Mouse (Mus musculus) mouse trophoblast stem cell (cell line): ENCODE measurements around the gene Gimap7.
"Not testable (repeated sequence)": the region's sequence is repeated elsewhere in the genome, so short reads cannot be mapped to it uniquely, and the experiment has no call there.

Experiments
- in situ Hi-C, 2 experiments: fragments of 300-500 bp; cut with MseI, MboI; formaldehyde crosslinking; loops; 2 replicates in 1 of 2; 3 replicates in 1 of 2; pipeline ENCODE4 v1.15.1; 2025

The Gimap7 gene

DNA sequence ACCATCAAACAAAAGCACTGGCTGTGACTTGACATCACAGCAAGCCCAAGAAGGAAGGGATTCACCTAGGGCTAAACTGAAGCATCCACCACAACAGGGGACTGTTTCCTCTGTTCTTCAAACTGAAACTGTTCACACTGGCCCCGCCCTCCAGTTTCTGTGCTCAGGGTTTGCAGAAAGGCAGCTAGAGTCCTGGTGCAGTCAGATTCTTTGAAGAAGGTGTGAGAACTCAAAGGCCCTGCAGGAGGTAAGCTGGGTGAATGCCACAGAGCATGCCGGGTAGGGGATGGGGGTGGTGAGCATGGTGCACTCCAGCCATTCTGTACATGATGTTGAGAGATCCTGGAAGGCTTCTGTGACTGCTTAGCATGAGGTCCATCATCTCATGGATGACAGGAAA, at the start of gene Gimap7, which contains the start of gene Gm28053:
Gene Gimap7, plus strand, starts transcription at position 167 of the 400 bp plus-strand sequence.
Gene Gm28053, plus strand, starts transcription at position 153 of the 400 bp plus-strand sequence.
- in situ Hi-C loops, result no loop called here

DNA sequence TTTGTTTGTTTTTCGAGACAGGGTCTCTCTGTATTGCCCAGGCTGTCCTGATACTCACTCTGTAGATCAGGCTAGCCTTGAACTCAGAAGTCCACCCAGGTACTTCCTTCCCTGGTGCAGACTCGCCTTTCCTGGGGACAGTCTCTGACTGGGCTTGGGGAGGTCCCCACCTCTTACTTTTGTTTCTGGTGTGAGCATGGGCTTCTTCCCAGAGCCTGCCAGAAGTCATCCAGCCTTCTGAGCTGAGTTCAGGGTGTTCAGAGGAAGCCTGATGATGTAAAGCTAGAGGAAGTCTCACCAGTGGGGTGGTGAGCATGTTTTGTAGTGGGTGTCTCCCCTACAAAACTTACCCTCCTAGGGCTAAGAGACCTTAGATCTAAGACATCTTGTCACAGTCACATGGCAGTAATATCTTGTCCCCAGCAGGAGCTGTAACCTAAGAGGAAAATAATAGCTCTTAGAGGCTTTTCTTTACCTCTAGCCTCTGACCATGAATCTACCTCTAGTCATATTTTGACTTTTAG, 48.9 kb upstream of the Gimap7 start:
- in situ Hi-C loops, result no loop called here

DNA sequence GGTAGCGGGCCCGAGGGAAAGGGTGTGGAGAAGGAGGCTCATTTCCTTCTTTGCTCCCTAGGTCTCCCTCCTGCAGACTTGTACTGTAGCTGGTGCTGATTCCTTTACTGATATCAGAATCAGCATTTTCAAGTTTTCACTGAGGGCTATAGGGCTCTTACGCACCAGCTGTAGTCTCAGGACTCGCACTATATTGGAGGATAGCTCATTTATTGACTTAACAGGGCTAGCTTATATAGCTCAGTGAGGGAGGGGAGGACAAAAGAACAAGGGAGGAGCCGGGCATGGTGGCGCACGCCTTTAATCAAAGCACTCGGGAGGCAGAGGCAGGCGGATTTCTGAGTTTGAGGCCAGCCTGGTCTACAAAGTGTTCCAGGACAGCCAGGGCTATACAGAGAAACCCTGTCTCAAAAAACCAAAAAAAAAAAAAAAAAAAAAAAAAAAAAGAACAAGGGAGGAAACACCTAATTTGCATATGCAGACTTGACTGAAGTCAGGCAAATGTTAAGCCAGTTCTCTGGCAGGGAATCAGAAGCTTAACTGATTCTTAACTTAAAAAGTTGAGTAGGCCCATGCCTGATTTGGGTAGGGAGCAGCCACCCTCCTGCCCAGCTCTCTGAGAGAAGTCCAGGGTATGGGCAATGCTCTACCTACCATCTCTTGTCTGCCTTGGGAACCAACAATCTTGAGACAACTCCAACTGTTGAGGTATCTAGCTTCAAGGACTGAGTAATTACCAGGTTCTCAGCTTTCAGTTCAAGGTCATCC, 43.9 kb upstream of the Gimap7 start:
- in situ Hi-C loops, result no loop called here

DNA sequence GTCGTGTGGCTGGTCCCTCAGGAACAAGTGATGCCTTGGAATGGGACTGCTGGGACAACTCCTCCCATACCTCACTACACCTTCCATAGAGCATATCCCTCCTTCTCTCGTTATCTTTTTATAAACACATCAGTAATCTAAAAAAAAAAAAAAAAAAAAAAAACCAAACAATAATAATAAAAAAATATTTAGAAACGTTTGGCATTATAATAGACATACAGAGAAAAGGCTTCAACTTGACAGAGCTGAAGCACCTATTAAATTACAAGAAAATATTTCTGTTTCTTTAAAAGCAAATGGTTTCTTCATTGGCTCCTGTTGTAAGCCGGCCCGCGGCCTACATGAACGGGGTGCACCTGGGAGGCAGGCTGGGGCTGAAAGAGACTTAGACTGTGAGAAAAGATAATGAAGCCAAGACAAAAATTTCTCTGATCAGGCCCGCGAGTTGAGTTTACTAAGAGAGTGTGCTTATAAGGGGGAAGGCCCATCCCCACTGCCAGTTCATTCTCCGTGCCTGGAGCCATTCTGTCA, 43.0 kb upstream of the Gimap7 start:
- in situ Hi-C loops, result no loop called here

DNA sequence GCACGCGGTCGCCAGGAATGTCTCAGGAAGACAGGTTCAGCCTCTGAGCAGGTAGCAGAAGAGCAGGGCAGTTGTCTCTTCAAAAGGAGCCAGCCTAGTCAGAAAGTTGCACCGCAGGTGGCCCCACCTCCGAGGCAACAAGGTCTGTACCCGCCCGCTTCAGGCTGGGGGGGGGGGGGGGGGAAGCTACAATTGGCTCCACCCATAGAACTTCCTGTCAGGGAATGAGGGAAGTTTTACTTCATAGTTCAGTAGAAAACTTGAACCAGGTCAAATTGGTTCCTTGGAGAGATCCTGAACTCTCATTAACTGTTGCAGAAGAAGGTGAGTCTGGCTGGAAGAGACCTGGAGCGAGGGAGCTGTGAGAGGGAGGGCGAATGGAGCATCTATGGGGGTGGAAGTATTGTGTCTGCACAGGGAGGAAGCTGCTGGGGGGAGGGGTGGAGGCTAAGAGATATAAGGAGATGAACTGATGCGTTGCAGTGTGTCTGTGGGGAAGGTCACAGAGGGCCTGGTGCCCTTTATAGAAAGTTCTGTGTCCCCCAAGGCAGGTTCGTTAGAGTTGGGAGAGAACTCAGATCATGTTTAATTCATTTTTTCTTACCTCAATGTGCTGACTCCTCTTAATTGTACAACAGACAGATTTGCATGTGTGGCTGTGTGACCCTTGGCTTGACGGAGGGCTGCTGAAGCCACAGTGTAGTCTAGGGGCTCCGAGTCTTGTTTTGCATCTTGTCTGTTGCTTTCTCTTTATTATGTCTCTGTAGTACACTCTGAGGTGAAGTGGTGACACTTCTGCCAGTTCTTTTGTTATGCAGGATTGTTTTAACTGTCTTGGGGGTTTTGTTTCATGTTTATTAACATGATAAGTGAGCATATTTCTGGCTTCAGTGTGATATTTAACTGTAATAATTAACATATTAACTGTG, 42.2 kb upstream of the Gimap7 start, which contains the start of gene Gimap9:
Gene Gimap9, plus strand, starts transcription at position 199 of the 929 bp plus-strand sequence.
- in situ Hi-C loops, result no loop called here

DNA sequence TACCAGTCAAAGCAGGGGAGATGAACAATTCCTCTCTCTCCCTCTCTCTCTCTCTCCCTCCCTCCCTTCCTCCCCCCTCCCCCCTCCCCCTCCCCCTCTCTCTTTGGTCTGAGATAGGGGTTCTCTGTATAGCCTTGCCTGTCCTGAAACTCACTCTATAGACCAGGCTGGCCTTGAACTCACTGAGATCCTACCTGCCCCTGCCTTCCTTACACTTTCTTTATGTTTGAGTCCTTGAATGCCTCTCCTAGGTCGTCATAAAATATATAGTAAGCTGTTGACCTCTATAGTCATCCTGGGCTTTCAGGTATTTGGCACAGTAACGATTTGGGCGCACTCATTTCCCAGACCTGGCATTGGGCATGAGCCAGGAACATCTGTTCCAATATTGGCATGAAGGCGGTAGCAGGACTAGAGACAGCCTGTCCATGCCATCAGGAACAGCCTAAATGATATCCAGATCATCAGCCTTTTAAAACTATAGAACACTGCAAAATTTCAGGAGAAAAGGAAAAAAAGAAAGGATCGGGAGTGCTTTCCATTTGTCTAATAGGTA, 41.5 kb upstream of the Gimap7 start:
- in situ Hi-C loops, result no loop called here

DNA sequence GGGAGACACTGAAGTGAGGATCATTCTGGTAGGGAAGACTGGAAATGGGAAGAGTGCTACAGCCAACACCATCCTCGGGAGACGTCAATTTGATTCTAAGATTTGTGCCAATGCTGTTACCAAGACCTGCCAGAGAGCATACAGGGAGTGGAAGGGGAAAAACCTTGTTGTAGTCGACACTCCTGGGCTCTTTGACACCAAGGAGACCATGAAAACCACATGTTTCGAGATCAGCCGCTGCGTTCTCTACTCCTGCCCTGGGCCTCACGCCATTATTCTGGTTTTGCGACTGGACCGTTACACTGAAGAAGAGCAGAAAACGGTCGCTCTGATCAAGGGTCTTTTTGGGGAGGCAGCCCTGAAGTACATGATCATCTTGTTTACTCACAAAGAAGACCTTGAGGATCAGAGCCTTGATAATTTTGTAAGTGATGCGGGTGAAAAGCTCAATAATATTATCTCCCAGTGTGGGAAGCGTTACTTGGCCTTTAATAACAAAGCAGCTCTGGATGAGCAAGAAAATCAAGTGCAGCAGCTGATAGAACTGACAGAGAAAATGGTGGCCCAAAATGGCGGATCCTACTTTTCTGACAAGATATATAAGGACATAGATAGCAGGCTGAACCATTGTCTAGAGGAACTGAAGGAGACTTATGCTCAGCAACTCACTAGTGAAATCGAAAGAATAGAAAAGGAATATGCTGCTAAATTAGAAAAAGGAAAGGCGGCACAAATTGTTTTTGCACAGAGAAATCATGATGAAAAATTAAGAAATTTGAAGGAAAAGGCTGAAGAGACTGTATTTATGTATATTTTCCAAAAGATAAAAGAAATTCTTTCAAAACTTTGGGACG, 40.7 kb upstream of the Gimap7 start:
- in situ Hi-C loops, result no loop called here

DNA sequence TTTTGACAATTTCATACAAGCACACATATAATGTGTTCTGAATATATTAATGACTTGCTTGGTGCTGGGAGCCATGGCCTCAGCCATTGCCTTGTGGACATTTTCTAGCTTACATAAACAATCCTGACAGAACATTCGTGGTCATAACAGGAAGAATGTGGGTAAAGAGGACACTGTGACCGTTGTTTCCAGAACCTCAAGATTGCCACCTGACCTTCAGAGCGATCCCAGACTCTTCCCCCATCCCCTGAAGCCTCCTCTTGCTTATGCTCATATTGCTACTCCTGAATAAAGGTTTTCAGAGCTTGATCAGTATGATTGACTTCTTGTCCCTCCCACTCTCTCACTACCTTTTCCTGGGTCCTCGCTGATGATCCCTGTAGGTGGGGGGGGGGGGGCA, 40.0 kb upstream of the Gimap7 start:
- in situ Hi-C loops, result no loop called here

DNA sequence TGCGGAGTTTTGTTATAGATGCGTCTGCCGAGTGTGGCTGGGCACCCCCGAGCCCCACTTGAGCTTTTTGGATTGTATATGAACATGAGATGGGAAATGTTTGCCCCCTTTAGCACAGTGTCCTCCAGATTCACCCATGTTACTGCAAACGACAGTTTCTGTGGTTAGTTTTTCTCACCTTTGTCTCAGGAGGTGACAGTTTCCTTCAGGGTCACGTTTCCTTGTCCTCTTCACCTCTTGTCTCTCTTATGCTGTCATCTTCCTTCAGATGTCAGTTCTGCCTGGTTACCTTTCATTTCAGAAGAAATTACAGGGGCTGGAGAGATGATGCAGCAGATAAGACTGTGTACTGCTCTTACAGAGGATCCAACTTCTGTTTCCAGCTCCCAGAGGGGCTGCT, 38.7 kb upstream of the Gimap7 start:
- in situ Hi-C loops, result no loop called here

DNA sequence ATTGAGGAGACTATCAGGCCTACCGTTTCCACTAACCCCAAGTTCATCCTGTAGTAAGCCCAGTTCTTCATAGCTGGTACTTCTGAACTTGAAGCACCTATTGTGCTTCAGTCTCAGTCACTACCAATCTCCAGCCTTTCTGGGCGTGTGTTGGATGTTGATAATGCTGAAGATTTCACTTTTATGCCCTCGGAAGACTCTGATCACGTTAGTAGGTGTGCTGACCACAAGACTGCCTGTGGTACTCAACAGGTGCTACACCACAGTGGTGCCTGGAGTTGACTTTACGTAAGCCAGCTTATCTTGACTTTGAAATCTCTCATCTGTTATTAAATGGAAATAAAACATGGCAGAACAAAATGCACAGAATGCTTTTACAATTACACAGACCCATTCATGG, 38.0 kb upstream of the Gimap7 start:
- in situ Hi-C loops, result no loop called here

DNA sequence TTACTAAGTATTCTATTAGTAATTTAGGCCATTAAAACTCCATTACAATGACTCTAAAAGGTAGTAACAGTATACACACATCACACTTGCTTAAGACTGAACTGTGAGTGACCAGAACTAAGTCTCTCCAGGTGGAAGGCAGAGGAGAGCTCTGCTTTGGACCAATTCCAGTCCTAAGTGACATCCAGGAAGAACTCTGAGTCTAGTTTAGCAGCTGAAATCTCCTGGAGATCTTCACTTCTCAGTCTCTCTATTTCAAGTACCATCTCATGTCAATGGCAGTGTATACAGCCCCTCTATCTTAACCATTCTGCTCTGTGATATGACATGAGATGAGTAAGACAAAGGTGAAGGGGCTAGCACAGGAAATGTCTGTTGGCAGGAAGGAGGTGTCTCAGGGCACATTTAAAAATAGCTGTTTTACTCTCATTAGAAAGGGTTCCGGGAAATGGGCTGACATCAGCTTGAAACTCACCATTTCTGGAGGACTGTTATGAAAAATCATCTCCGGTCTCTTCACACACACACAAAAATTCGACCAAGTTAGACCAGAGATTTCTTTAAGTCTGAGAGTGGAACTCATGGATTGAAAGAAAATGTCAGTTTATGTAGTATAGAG, 36.8 kb upstream of the Gimap7 start:
- in situ Hi-C loops, result no loop called here

DNA sequence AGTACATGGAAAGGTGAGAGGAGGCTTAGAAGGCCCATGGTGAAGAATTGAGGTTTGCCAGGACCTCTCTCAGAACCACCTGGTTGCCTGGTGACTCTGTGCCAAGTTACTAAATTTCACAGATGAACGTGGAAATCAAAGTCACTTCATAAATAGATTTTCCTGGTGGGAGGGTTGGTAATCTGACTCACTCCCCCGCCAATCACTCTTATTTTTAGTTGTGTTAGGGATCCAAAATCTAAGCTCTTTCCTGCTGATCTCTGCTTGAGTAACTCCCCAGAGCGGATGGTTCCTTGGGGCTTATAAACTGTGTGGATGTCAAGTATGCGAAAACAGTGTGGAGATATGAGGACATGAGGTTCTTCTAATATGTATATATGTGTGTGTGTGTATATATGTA, 36.1 kb upstream of the Gimap7 start:
- in situ Hi-C loops, result no loop called here

DNA sequence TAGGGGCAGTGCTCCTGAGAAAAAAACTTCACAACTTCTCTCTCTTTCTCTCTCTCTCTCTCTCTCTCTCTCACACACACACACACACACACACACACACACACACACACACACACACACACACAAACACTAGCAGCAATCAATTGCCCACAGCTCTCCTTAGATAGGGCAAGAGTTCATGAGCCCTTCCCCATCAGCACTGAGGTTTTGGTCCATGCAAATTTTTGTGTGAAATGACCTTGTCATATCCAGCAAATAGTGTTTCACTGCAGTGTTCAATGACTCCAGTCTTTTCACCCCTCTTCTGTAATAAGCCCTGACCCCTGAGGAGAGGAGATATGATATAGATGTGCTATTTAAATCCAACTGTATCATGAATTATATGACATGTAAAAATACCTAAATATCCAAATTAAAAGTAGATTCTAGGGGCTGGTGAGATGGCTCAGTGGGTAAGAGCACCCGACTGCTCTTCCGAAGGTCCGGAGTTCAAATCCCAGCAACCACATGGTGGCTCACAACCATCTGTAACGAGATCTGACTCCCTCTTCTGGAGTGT, 35.1 kb upstream of the Gimap7 start:
- in situ Hi-C loops, result not testable (repeated sequence)

DNA sequence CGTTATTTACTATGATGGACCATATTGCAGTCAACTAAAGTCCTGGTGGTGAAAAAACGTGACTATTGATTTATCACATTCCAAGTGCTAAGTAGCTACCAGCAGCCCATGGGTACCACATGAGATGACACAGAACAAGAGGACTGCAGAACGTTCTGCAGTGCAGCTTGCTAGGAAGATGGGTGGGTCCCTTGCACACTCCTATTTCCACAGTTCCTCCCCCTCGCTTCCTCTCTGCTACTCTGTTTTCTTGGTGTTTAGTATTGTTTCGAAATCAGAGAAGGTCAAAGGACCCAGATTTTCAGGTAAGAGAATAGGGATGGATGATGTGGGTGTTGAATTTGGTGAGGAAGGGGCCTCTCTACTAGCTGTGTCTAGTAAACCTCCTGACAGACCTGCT, 34.1 kb upstream of the Gimap7 start, which contains the start of gene Gimap4:
Gene Gimap4, plus strand, starts transcription at position 231 of the 400 bp plus-strand sequence.
- in situ Hi-C loops, result no loop called here

DNA sequence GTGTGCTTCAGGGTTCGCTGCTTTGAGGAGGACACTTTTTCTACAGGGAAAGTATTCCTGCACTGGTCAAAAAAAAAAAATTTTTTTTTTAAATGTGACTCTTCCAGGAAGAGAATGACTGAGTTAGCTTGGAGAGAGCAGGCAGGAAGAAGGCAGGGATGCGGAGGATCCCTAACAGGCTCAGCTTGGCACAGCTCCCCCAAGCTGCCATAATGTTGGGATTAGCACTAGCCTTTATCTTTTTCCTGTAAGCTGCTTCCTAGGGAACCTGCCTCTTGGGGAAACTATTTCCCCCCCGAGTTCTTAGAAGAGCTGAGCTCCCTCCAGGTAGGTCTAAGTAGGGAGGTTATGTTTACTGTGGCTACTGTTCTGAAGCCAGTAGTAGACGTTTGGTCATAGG, 33.6 kb upstream of the Gimap7 start:
- in situ Hi-C loops, result no loop called here

DNA sequence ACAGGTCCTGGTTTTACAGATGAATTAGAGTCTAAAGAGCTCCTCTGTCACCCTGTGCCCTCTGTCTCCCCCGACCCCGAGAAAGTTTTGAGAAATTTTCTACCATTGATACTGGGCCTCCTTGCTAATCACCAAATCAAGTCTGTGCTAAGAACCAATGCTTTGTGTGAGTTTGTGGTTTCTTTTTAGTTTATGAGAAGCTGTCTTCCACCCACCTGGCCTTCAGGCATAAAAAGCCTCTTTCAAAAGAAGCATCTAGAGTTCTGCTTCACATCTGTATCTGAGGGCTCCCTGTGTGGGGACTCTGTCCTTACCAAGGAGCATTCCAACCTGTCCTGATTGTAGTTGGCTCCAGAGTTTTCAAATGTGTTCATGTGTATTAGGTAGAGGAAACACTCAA, 33.2 kb upstream of the Gimap7 start:
- in situ Hi-C loops, result no loop called here

DNA sequence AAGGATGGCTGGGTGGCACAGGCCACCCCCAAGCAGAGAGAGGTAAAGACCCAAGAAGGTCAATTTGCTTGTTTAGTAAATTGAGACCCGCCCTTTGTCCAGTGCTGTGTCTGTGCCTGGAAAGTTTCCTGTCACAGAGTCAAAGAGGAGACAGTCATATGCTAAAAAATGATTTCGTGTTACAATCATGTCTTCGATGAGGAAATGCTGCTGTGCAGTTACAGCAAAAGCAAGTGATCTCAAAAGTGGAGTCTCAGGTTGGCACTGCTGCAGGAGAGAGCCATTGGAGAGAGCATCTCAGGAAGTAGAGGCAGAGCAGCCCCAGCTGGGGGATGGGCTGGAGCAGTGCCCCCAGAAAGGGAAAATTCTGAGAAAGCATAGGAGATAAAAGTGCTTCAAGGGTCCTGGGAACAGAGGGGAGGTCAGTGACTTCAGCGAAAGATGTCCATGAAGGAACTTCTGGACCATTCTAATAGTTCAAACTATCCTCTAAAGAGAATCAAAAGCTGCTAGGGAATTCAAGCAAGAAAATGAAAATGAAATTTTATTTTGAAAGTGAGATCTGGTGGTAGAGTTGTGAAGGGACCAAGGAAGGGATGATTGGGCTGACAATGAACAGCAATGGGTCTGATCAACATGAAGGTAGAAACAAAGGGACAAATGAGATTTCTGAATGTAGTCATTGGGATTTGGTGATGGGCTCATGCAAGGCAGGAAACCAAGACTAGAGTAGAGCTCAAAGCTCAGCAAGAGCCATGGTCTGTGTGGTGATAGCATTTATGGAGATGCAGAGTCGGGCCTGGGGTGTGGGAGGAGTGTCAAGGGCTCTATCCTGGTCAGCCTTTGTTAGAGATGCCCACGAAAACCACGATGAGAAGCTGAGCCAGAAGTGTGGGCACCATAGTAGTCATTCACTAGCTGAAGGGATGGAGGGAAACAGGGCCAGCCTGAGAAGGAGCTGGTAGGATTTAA, 32.4 kb upstream of the Gimap7 start:
- in situ Hi-C loops, result no loop called here

DNA sequence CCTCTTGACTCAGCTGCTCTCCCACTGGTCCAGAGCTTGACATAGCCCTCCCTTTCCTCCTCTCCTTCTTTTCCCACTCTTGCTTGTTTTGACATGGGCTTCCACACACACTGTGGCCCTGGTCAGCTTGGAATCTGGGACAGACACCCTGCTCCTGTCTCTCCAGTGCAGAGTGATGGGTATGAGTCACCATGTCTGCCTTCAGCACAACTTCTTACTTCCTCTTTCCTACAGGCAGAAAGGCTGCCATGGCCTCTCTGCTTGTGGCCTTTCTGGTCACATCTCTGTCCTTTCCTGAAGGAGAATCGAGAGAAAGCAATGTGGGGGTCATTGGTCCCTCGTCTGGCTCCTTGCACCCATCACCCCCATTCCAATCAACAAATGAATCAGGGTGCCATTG, 31.3 kb upstream of the Gimap7 start:
- in situ Hi-C loops, result no loop called here

DNA sequence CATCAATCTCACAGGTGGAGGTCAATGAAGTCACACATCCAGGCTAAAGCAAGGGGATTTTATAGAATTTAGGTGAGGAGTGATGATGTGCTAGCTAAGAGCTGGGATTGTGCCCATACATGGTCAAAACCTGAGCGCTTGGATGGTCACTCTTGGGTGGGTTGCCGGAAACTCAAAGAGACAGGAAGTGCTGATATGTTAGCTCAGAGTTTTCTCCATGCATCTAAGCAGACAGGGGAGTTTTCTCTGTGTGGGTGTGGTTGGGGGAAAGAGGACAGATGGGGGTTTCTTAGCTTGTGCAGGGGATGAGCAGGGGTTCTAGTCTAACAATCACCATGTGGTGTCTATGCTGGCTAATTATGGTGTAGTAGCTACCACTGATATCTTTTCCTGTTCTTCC, 29.1 kb upstream of the Gimap7 start:
- in situ Hi-C loops, result no loop called here
